Mouse (Mus musculus): Measurements from ENCODE around the gene Sash1.

DNA sequence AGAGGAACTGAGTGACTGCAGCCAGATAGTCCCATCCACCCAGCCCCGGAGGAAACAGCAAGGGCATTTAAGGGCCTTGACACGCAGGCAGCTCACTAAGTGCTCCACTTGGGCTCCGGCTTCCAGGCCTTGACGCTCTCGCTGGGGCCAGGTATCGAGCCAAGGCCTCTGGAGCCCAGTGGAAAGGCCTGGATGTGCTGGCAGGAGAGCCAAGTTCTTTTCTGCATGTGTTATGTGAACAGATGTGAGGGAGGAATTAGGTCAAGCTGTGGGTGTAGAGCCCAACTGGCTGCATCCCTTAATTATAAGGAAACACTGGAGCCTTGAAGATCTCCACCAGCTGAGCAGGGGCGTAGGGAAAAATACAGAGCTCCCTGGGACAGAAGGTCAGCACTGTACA lies 133.4 kb downstream of the Sash1 start:
- no peak for TF ChIP-seq POLR2A (IDR thresholded peaks at IDR 0.05; ENCODE audit: low read depth, low read length)
- no peak for TF ChIP-seq CTCF (IDR thresholded peaks at IDR 0.05; ENCODE audit: borderline replicate concordance, insufficient read depth, low read length)

All from embryonic fibroblast, embryonic 13.5 days (primary cell).